Mouse (Mus musculus) lung, postnatal 0 days (tissue): ENCODE results near the gene Dock8. TPM values are rescaled to one million over a fixed set of nuclear protein-coding genes. Genes with fewer than 3 reads are reported as not detected.
A peak's percentile ranks its signal among the peaks of the same experiment; 100 is the strongest.

Source experiments
- ATAC-seq: fragments of 200-750 bp; cut with Nextera tagmentation; 2 replicates; pipeline ENCODE4 v1.8.0; 2017; ENCODE audit warnings: moderate library complexity
- DNase-seq: peaks from one replicate; pipeline ENCODE4 v3.0.0-alpha.2; 2016; ENCODE audit warnings: low spot score
- H3K27ac ChIP-seq: fragments of 300-500 bp; sonication (generic); 2 replicates; pipeline ENCODE4 v1.5.1; 2014; ENCODE audit warnings: antibody characterized with exemption, mild to moderate bottlenecking, low read length, mixed read lengths
- H3K27me3 ChIP-seq: fragments of 300-500 bp; sonication (generic); replicated peaks from 2 replicates; pipeline ENCODE4 v1.6.1; 2014; ENCODE audit warnings: low read length, mixed read lengths; ENCODE audit not compliant: insufficient read depth
- H3K36me3 ChIP-seq: fragments of 300-500 bp; sonication (generic); 2 replicates; pipeline ENCODE4 v1.6.1; 2014; ENCODE audit warnings: low read length, mixed read lengths; ENCODE audit not compliant: insufficient read depth
- H3K4me1 ChIP-seq: fragments of 300-500 bp; sonication (generic); 2 replicates; pipeline ENCODE4 v1.6.1; 2014; ENCODE audit warnings: antibody characterized with exemption, low read depth, low read length, mixed read lengths; ENCODE audit not compliant: insufficient read depth
- H3K4me2 ChIP-seq: fragments of 300-500 bp; sonication (generic); replicated peaks from 2 replicates; pipeline ENCODE4 v1.6.1; 2014; ENCODE audit warnings: low read depth, mild to moderate bottlenecking, low read length, moderate library complexity, mixed read lengths
- H3K4me3 ChIP-seq: fragments of 300-500 bp; sonication (generic); 2 replicates; pipeline ENCODE4 v1.5.1; 2014; ENCODE audit warnings: low read depth, low read length
- H3K9ac ChIP-seq: fragments of 300-500 bp; sonication (generic); replicated peaks from 2 replicates; pipeline ENCODE4 v1.6.1; 2014; ENCODE audit warnings: low read depth, mild to moderate bottlenecking
- H3K9me3 ChIP-seq: fragments of 300-500 bp; sonication (generic); 2 replicates; pipeline ENCODE4 v1.6.1; 2016; ENCODE audit warnings: low read length, mixed read lengths
- CTCF ChIP-seq: IDR thresholded peaks from 2 replicates; pipeline ENCODE4 v1.5.1; 2016; ENCODE audit warnings: antibody characterized with exemption, mild to moderate bottlenecking
- EP300 ChIP-seq: IDR thresholded peaks from 2 replicates; pipeline ENCODE4 v1.6.1; 2016; ENCODE audit warnings: antibody characterized with exemption, mild to moderate bottlenecking, control low read depth
- WGBS: fragments of 180-500 bp; shearing (Covaris S2); extraction: QIAGEN DNeasy Blood & Tissue Kit; methylation state at CpG from one replicate; pipeline ENCODE4 v1.1.7; 2014; 5-methylcytosine and 5-hydroxymethylcytosine counted together
- polyA plus RNA-seq: library from polyadenylated mRNA; unstranded; fragments of >200 nt; fragmentation: Nextera tagmentation; extraction: Ambion mirVana; gene quantifications from 2 replicates; pipeline ENCODE4 v1.2.1, GENCODE M21; 2015

Dock8 gene
- polyA plus RNA-seq, 1 experiment from 2014 or later = 8.1 TPM

DNA sequence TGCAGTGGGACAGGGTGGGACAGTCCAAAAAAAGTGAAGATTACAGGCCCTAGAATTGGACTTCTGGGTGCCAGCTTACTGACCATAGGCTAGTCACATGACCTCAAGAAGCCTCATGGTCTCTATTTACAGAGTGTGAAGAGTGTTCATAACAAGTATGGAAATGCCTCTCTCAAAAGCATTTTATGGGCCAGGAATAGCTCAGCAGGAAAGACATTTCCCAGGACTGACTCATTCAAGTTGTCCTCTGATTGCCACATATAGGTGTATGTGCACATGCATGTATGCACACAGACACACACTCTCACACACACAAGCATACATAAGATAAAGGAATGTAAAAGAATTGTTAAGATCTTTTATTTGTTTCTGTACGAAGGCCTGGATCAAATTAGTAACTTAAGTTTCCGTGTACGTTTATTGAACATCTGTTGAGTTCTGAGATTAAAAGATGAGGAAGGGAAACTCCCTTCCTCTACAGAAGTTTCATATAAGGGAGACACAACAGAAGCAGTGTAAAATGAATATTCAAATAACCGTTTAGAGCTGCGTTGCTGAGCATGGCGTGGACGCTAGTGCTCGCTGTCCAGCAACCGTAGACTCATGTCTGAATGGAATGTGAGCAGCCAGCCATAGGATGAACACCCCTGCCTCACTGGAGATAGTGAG, 63.0 kb downstream of the Dock8 start:
- Histone ChIP-seq H3K9me3 (no peaks in the 10 kb centered on the region), H3K4me3 (no peak overlapping the region)
- ATAC-seq = peak; percentile 60

GRCm38 (mm10) chr19:25062857-25063240, 63.5 kb downstream of the Dock8 start:
- no peak overlapping the region for H3K4me3 ChIP-seq
- no peak overlapping the region for H3K27ac ChIP-seq
- no peak overlapping the region for H3K9ac ChIP-seq
- WGBS = 78% methylated on average over 2 of the region's 2 CpGs
- ATAC-seq = no peak
- DNase-seq = no peak
- H3K36me3 ChIP-seq = no peaks in the 10 kb centered on the region
- H3K27me3 ChIP-seq = no peaks in the 10 kb centered on the region
- peaks cover 10% of the 10 kb centered on the region for H3K4me1 ChIP-seq
- no peak overlapping the region for H3K4me2 ChIP-seq
- TF ChIP-seq CTCF (no peak), EP300 (no peak)
- H3K9me3 ChIP-seq = no peaks in the 10 kb centered on the region

More for the DNA sequence above, 63.0 kb downstream of the Dock8 start:
- Histone ChIP-seq H3K4me2 (no peak overlapping the region), H3K4me1 (peaks cover 10% of the 10 kb centered on the region), H3K9ac (no peak overlapping the region), H3K27ac (no peak overlapping the region), H3K36me3 (no peaks in the 10 kb centered on the region), H3K27me3 (no peaks in the 10 kb centered on the region)
- peak; percentile 35 for DNase-seq
- 78% methylated on average over 9 of the region's 9 CpGs for WGBS
- TF ChIP-seq EP300 (peak; percentile 1), CTCF (no peak)

GRCm38 (mm10) chr19:25066229-25066628, 66.9 kb downstream of the Dock8 start:
- DNase-seq (peak; percentile 36), ATAC-seq (no peak)
- Histone ChIP-seq H3K36me3 (no peaks in the 10 kb centered on the region), H3K4me3 (no peak overlapping the region), H3K27ac (no peak overlapping the region), H3K4me1 (no peaks in the 10 kb centered on the region), H3K9me3 (no peaks in the 10 kb centered on the region), H3K9ac (no peak overlapping the region), H3K4me2 (no peak overlapping the region), H3K27me3 (no peaks in the 10 kb centered on the region)
- TF ChIP-seq CTCF (no peak), EP300 (no peak)
- 47% methylated on average over 9 of the region's 9 CpGs for WGBS

- TF ChIP-seq EP300 = no peak
- no peak for TF ChIP-seq CTCF
- no peak for DNase-seq
Measured at GRCm38 (mm10) chr19:25068518-25068917, 69.2 kb downstream of the Dock8 start.

DNA sequence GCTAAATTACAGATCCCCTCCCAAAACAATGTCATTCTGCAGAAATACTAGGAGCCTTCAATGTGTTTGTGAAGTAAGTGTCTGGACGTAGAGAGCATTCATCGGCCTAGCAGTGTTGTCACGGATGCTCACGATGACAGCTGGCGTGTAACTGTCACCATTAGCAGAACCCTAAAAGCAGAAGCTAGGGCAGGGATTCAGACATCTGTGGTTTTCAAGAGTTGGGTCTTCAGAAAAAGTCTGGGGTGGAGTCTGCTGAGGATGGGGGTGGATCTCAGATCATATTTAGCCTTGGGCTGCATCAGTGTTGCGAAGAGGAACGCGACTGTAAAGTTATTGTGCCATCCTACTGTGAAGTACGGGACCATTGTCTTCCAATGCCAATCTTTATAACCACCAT, 73.2 kb downstream of the Dock8 start:
- 87% methylated on average over 9 of the region's 9 CpGs for WGBS
- H3K27ac ChIP-seq = no peak overlapping the region
- H3K4me1 ChIP-seq = no peaks in the 10 kb centered on the region
- H3K36me3 ChIP-seq = no peaks in the 10 kb centered on the region
- TF ChIP-seq EP300 (no peak), CTCF (no peak)
- H3K9ac ChIP-seq = no peak overlapping the region
- ATAC-seq = no peak
- H3K4me3 ChIP-seq = no peak overlapping the region
- no peak overlapping the region for H3K4me2 ChIP-seq
- H3K9me3 ChIP-seq = no peaks in the 10 kb centered on the region
- no peaks in the 10 kb centered on the region for H3K27me3 ChIP-seq
- no peak for DNase-seq

More at GRCm38 (mm10) chr19:25068518-25068917, 69.2 kb downstream of the Dock8 start:
- Histone ChIP-seq H3K4me2 (no peak overlapping the region), H3K9ac (no peak overlapping the region), H3K27me3 (no peaks in the 10 kb centered on the region), H3K9me3 (no peaks in the 10 kb centered on the region), H3K4me3 (no peak overlapping the region), H3K4me1 (no peaks in the 10 kb centered on the region), H3K36me3 (no peaks in the 10 kb centered on the region), H3K27ac (no peak overlapping the region)
- 38% methylated on average over 8 of the region's 8 CpGs for WGBS
- ATAC-seq = no peak

DNA sequence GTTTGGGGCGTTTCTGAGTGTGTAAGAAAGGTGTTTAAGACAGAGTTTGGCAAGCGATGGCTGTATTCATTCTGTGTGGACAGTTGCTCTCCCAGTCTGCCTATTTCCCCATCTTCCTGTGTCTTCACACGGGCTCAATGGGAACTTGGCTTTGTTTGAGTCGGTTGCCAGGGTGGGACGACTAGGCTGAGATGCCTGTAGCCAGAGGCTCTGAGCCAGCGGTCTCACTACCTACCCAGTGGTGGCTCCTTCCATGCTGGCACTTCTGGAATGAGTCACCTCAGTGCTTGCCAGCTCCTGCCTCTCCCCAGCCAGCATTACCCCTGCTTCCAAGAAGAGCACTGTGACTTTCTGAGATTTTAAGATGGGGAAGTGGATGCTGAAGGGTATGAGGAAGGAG, 75.4 kb downstream of the Dock8 start:
- DNase-seq (peak; percentile 61), ATAC-seq (peak; percentile 88)
- H3K9ac ChIP-seq = no peak overlapping the region
- H3K36me3 ChIP-seq = no peaks in the 10 kb centered on the region
- H3K4me2 ChIP-seq = no peak overlapping the region
- no peaks in the 10 kb centered on the region for H3K27me3 ChIP-seq
- no peak overlapping the region for H3K4me3 ChIP-seq
- TF ChIP-seq EP300 = no peak
- no peak for TF ChIP-seq CTCF
- WGBS = 56% methylated on average over 6 of the region's 6 CpGs
- no peaks in the 10 kb centered on the region for H3K4me1 ChIP-seq
- H3K27ac ChIP-seq = no peak overlapping the region
- no peaks in the 10 kb centered on the region for H3K9me3 ChIP-seq
